Mouse (Mus musculus) midbrain, embryonic 11.5 days (tissue): ENCODE measurements at regions not wholly inside any gene's neighbourhood (a gene's known extent, or its start where the extent isn't known, plus 50 kb on each side); places are given as distances from the start of the nearest gene placed in this dataset.
A peak's percentile ranks its signal among the peaks of the same experiment; 100 is the strongest.

ENCODE experiments used
- ATAC-seq: fragments of 200-750 bp; cut with Nextera tagmentation; 2 replicates; pipeline ENCODE4 v1.8.0; 2017; ENCODE audit warnings: moderate TSS enrichment, moderate library complexity; ENCODE audit not compliant: low FRiP score
- DNase-seq: peaks from one replicate; pipeline ENCODE4 v3.0.0; 2015; ENCODE audit warnings: low spot score; ENCODE audit errors: missing footprints
- H3K27ac ChIP-seq: fragments of 300-500 bp; sonication (generic); 2 replicates; pipeline ENCODE4 v1.5.1; 2014; ENCODE audit warnings: low read depth, low read length
- H3K27me3 ChIP-seq: fragments of 300-500 bp; sonication (generic); 2 replicates; pipeline ENCODE4 v1.6.1; 2014; ENCODE audit warnings: mild to moderate bottlenecking, low read length, moderate library complexity, mixed read lengths; ENCODE audit not compliant: control insufficient read depth, insufficient read depth
- H3K36me3 ChIP-seq: fragments of 300-500 bp; sonication (generic); 2 replicates; pipeline ENCODE4 v1.6.1; 2014; ENCODE audit warnings: mild to moderate bottlenecking, low read length, moderate library complexity, mixed read lengths; ENCODE audit not compliant: control insufficient read depth, insufficient read depth
- H3K4me1 ChIP-seq: fragments of 300-500 bp; sonication (generic); 2 replicates; pipeline ENCODE4 v1.6.1; 2014; ENCODE audit warnings: low read length; ENCODE audit not compliant: control insufficient read depth, insufficient read depth
- H3K4me2 ChIP-seq: fragments of 300-500 bp; sonication (generic); 2 replicates; pipeline ENCODE4 v1.6.1; 2014; ENCODE audit warnings: mild to moderate bottlenecking, moderate library complexity
- H3K4me3 ChIP-seq: fragments of 300-500 bp; sonication (generic); 2 replicates; pipeline ENCODE4 v1.5.1; 2014; ENCODE audit warnings: low read depth, low read length
- H3K9ac ChIP-seq: fragments of 300-500 bp; sonication (generic); 2 replicates; pipeline ENCODE4 v1.6.1; 2014; ENCODE audit warnings: low read length
- H3K9me3 ChIP-seq: fragments of 300-500 bp; sonication (generic); 2 replicates; pipeline ENCODE4 v1.6.1; 2016; ENCODE audit warnings: low read length; ENCODE audit not compliant: control insufficient read depth
- WGBS: fragments of 180-500 bp; shearing (Covaris S2); extraction: QIAGEN DNeasy Blood & Tissue Kit; methylation state at CpG from one replicate; pipeline ENCODE4 v1.1.7; 2014; 5-methylcytosine and 5-hydroxymethylcytosine counted together

GRCm38 (mm10) chr10:124146751-124147469 is 883.1 kb downstream of the Fam19a2 start:
- H3K27ac ChIP-seq, result no peak overlapping the region
- peak; percentile 81 for ATAC-seq
- no peak overlapping the region for H3K9ac ChIP-seq
- no peak overlapping the region for H3K4me3 ChIP-seq
- no peaks in the 10 kb centered on the region for H3K4me1 ChIP-seq
- no peaks in the 10 kb centered on the region for H3K9me3 ChIP-seq
- no peak overlapping the region for H3K4me2 ChIP-seq
- no peaks in the 10 kb centered on the region; the same call in 1 of the 2 replicates for H3K27me3 ChIP-seq
- WGBS, result 14% methylated on average over 9 of the region's 9 CpGs
- H3K36me3 ChIP-seq, result no peaks in the 10 kb centered on the region
- no peak for DNase-seq

- H3K9me3 ChIP-seq, result no peaks in the 10 kb centered on the region
- no peaks in the 10 kb centered on the region for H3K27me3 ChIP-seq
- no peak for ATAC-seq
- no peak overlapping the region for H3K9ac ChIP-seq
- DNase-seq, result no peak
- H3K4me3 ChIP-seq, result no peak overlapping the region
- H3K4me1 ChIP-seq, result no peaks in the 10 kb centered on the region
- H3K36me3 ChIP-seq, result no peaks in the 10 kb centered on the region
- H3K4me2 ChIP-seq, result no peak overlapping the region
- WGBS, result 87% methylated on average over 7 of the region's 7 CpGs
- H3K27ac ChIP-seq, result no peak overlapping the region
Observed at GRCm38 (mm10) chr10:124163441-124163840, 899.6 kb downstream of the Fam19a2 start.

- H3K27ac ChIP-seq, result no peak overlapping the region
- 74% methylated on average over 2 of the region's 2 CpGs for WGBS
- H3K36me3 ChIP-seq, result no peaks in the 10 kb centered on the region
- H3K27me3 ChIP-seq, result no peaks in the 10 kb centered on the region
- H3K9me3 ChIP-seq, result no peaks in the 10 kb centered on the region
- ATAC-seq (peak; percentile 55; the same call in 1 of the 2 replicates), DNase-seq (no peak)
- no peak overlapping the region for H3K9ac ChIP-seq
- no peak overlapping the region for H3K4me2 ChIP-seq
- H3K4me1 ChIP-seq, result no peaks in the 10 kb centered on the region
- no peak overlapping the region for H3K4me3 ChIP-seq
Observed at GRCm38 (mm10) chr10:124175598-124175997, 911.8 kb downstream of the Fam19a2 start.

- H3K27me3 ChIP-seq, result no peaks in the 10 kb centered on the region
- no peak overlapping the region for H3K4me3 ChIP-seq
- no peak overlapping the region for H3K9ac ChIP-seq
- no peaks in the 10 kb centered on the region for H3K4me1 ChIP-seq
- H3K27ac ChIP-seq, result no peak overlapping the region
- no peaks in the 10 kb centered on the region for H3K9me3 ChIP-seq
- no peak for ATAC-seq
- no peak overlapping the region for H3K4me2 ChIP-seq
- WGBS, result 94% methylated on average over 2 of the region's 2 CpGs
- no peak for DNase-seq
- no peaks in the 10 kb centered on the region for H3K36me3 ChIP-seq
Observed at GRCm38 (mm10) chr10:124208317-124208716, 944.5 kb downstream of the Fam19a2 start.

- no peak overlapping the region for H3K4me2 ChIP-seq
- no peak overlapping the region for H3K27ac ChIP-seq
- no peaks in the 10 kb centered on the region for H3K27me3 ChIP-seq
- no peaks in the 10 kb centered on the region for H3K36me3 ChIP-seq
- H3K9ac ChIP-seq, result no peak overlapping the region
- no peak for DNase-seq
- H3K9me3 ChIP-seq, result no peaks in the 10 kb centered on the region
- ATAC-seq, result no peak
- no peaks in the 10 kb centered on the region for H3K4me1 ChIP-seq
- H3K4me3 ChIP-seq, result no peak overlapping the region
- 86% methylated on average over 1 of the region's 1 CpGs for WGBS
Observed at GRCm38 (mm10) chr10:124219461-124219860, 955.7 kb downstream of the Fam19a2 start.

- Histone ChIP-seq H3K36me3 (no peaks in the 10 kb centered on the region), H3K27ac (no peak overlapping the region), H3K27me3 (no peaks in the 10 kb centered on the region), H3K4me1 (no peaks in the 10 kb centered on the region), H3K4me2 (no peak overlapping the region), H3K9ac (no peak overlapping the region), H3K9me3 (no peaks in the 10 kb centered on the region), H3K4me3 (no peak overlapping the region)
- no peak for ATAC-seq
- DNase-seq, result no peak
- 81% methylated on average over 2 of the region's 2 CpGs for WGBS
Observed at GRCm38 (mm10) chr10:124222068-124222467, 958.3 kb downstream of the Fam19a2 start.

GRCm38 (mm10) chr10:124227061-124227460 is 963.3 kb downstream of the Fam19a2 start:
- Histone ChIP-seq H3K9ac (no peak overlapping the region), H3K4me3 (no peak overlapping the region), H3K27ac (no peak overlapping the region), H3K27me3 (no peaks in the 10 kb centered on the region), H3K36me3 (no peaks in the 10 kb centered on the region), H3K4me2 (no peak overlapping the region), H3K4me1 (no peaks in the 10 kb centered on the region), H3K9me3 (no peaks in the 10 kb centered on the region)
- ATAC-seq (no peak), DNase-seq (no peak)
- 96% methylated on average over 1 of the region's 1 CpGs for WGBS

- H3K9me3 ChIP-seq, result no peaks in the 10 kb centered on the region
- H3K4me3 ChIP-seq, result no peak overlapping the region
- no peaks in the 10 kb centered on the region for H3K27me3 ChIP-seq
- no peaks in the 10 kb centered on the region for H3K4me1 ChIP-seq
- no peak overlapping the region for H3K4me2 ChIP-seq
- no peaks in the 10 kb centered on the region for H3K36me3 ChIP-seq
- WGBS, result 53% methylated on average over 4 of the region's 4 CpGs
- no peak for DNase-seq
- H3K27ac ChIP-seq, result no peak overlapping the region
- no peak for ATAC-seq
- H3K9ac ChIP-seq, result no peak overlapping the region
Observed at GRCm38 (mm10) chr10:124249358-124249757, 985.6 kb downstream of the Fam19a2 start.

GRCm38 (mm10) chr10:124250004-124250403 is 986.2 kb downstream of the Fam19a2 start:
- H3K9me3 ChIP-seq, result no peaks in the 10 kb centered on the region
- no peaks in the 10 kb centered on the region for H3K36me3 ChIP-seq

More at GRCm38 (mm10) chr10:124250004-124250403, 986.2 kb downstream of the Fam19a2 start:
- 46% methylated on average over 4 of the region's 4 CpGs for WGBS
- no peaks in the 10 kb centered on the region for H3K27me3 ChIP-seq
- H3K9ac ChIP-seq, result no peak overlapping the region
- H3K27ac ChIP-seq, result no peak overlapping the region
- DNase-seq, result no peak
- ATAC-seq, result no peak
- H3K4me3 ChIP-seq, result no peak overlapping the region
- H3K4me1 ChIP-seq, result no peaks in the 10 kb centered on the region
- no peak overlapping the region for H3K4me2 ChIP-seq
